13 mouse cellular contexts compared by ENCODE assay signal in genomic region chr1:136796361-136797090, GRCm38 (mm10).
A peak's percentile ranks its signal among the peaks of the same experiment; 100 is the strongest.
DNase-seq lines count a peak whose midpoint lies in the region; ATAC-seq and TF ChIP-seq lines count a peak whose summit lies in the region.
"Had no signal": no experiment of that assay in that cellular context is flagged by ENCODE, and none has a peak within 500 bp of the region (broad histone marks: within the 10 kb centered on the region; RNA-seq: fewer than 3 reads in every experiment).

No protein-coding gene starts in this region.

- peak overlapping the region; percentile 31; the same call in 1 of the 2 replicates for H3K4me2 ChIP-seq in heart, embryonic 11.5 days
- H3K4me2 ChIP-seq in stomach, embryonic 16.5 days (ENCODE audit: low read depth, low read length), result peak overlapping the region; percentile 15; the same call in 1 of the 2 replicates
- H3K4me2 ChIP-seq in stomach, postnatal 0 days (replicated peaks; ENCODE audit: low read depth), result no peak overlapping the region
- H3K4me2 ChIP-seq: neural tube, embryonic 12.5 days had no signal

- DNase-seq in heart, adult 2 months, result no peak
- DNase-seq in stomach, postnatal 0 days (ENCODE audit: low spot score), result no peak
- DNase-seq in kidney, postnatal 25 days, result peak; percentile 20 to 59
- DNase-seq in right cerebral cortex, postnatal 36 days (ENCODE audit: low spot score in 2 of 2), result no peak
- DNase-seq in urinary bladder, adult 18-20 months (ENCODE audit: low spot score in 2 of 2), result no peak
- DNase-seq in urinary bladder, adult 2 months (ENCODE audit: low spot score), result no peak
- DNase-seq: cerebellum, adult 11 months; right cerebral cortex, postnatal 4 days had no signal

- H3K9ac ChIP-seq in heart, embryonic 11.5 days (ENCODE audit: low read depth, low read length), result no peak overlapping the region
- no peak overlapping the region for H3K9ac ChIP-seq in heart, adult 2 months (ENCODE audit: low read depth, low read length)
- no peak overlapping the region for H3K9ac ChIP-seq in stomach, embryonic 16.5 days (ENCODE audit: low read length)
- no peak overlapping the region for H3K9ac ChIP-seq in stomach, postnatal 0 days (ENCODE audit: low read length)
- H3K9ac ChIP-seq: neural tube, embryonic 12.5 days had no signal

- no peak for TF ChIP-seq EP300 in heart, adult 2 months (IDR thresholded peaks at IDR 0.05; ENCODE audit: insufficient read depth, low read depth, low read length)
- TF ChIP-seq EP300 in stomach, postnatal 0 days (optimal IDR thresholded peaks at IDR 0.05), result no peak

- no peaks in the 10 kb centered on the region for H3K79me2 ChIP-seq in heart, adult 2 months (replicated peaks; ENCODE audit: control insufficient read depth, insufficient read depth, low read length)

- H3K27ac ChIP-seq in heart, embryonic 11.5 days (ENCODE audit: low read depth, low read length), result no peak overlapping the region
- no peak overlapping the region for H3K27ac ChIP-seq in heart, adult 2 months
- H3K27ac ChIP-seq in stomach, embryonic 16.5 days (ENCODE audit: low read length), result no peak overlapping the region
- no peak overlapping the region for H3K27ac ChIP-seq in stomach, postnatal 0 days (replicated peaks)
- H3K27ac ChIP-seq: left cerebral cortex, adult 2 months; neural tube, embryonic 12.5 days had no signal

- no peaks in the 10 kb centered on the region for H3K36me3 ChIP-seq in heart, embryonic 11.5 days (ENCODE audit: control insufficient read depth, insufficient read depth, low read length)
- no peaks in the 10 kb centered on the region for H3K36me3 ChIP-seq in heart, adult 2 months (ENCODE audit: control insufficient read depth, insufficient read depth, low read length)
- no peaks in the 10 kb centered on the region for H3K36me3 ChIP-seq in stomach, embryonic 16.5 days (ENCODE audit: control insufficient read depth, insufficient read depth, low read length)
- no peaks in the 10 kb centered on the region for H3K36me3 ChIP-seq in stomach, postnatal 0 days (ENCODE audit: control insufficient read depth, insufficient read depth, low read length)
- H3K36me3 ChIP-seq: neural tube, embryonic 12.5 days had no signal

- no peak for TF ChIP-seq POLR2A in heart, adult 2 months (IDR thresholded peaks at IDR 0.05; ENCODE audit: insufficient read depth, low read depth, low read length)

- H3K27me3 ChIP-seq in heart, embryonic 11.5 days (ENCODE audit: control insufficient read depth, insufficient read depth, low read length), result no peaks in the 10 kb centered on the region
- H3K27me3 ChIP-seq in heart, adult 2 months (ENCODE audit: control insufficient read depth, insufficient read depth, low read length), result no peaks in the 10 kb centered on the region
- no peaks in the 10 kb centered on the region for H3K27me3 ChIP-seq in stomach, embryonic 16.5 days (ENCODE audit: control insufficient read depth, insufficient read depth, low read length)
- H3K27me3 ChIP-seq in stomach, postnatal 0 days (ENCODE audit: control insufficient read depth, insufficient read depth, low read length), result no peaks in the 10 kb centered on the region
- H3K27me3 ChIP-seq: neural tube, embryonic 12.5 days had no signal

- WGBS in heart, embryonic 11.5 days (ENCODE audit: insufficient replicate concordance), result 39% methylated on average over 17 of the region's 17 CpGs
- 23% methylated on average over 17 of the region's 17 CpGs for WGBS in heart, adult 2 months
- WGBS in stomach, embryonic 16.5 days, result 35% methylated on average over 17 of the region's 17 CpGs
- WGBS in stomach, postnatal 0 days, result 36% methylated on average over 17 of the region's 17 CpGs

- no peaks in the 10 kb centered on the region for H3K9me3 ChIP-seq in heart, embryonic 11.5 days (replicated peaks; ENCODE audit: control insufficient read depth, low read length)
- no peaks in the 10 kb centered on the region for H3K9me3 ChIP-seq in stomach, embryonic 16.5 days (replicated peaks; ENCODE audit: control insufficient read depth, low read length)
- no peaks in the 10 kb centered on the region for H3K9me3 ChIP-seq in stomach, postnatal 0 days (ENCODE audit: control insufficient read depth, low read length)
- H3K9me3 ChIP-seq: neural tube, embryonic 12.5 days had no signal

- ATAC-seq in heart, embryonic 11.5 days (replicated peaks; ENCODE audit: insufficient number of reproducible peaks, low FRiP score, low TSS enrichment), result no peak
- ATAC-seq in stomach, embryonic 16.5 days (ENCODE audit: insufficient read depth, low FRiP score), result no peak
- no peak for ATAC-seq in stomach, postnatal 0 days (ENCODE audit: low FRiP score, low TSS enrichment)
- ATAC-seq: CD4-positive, CD25-positive, alpha-beta regulatory T cell, adult 4 months had no signal

- intact Hi-C loops in heart, adult 2 months (cut with DNase I), result no loop called here

- no peaks in the 10 kb centered on the region for H3K4me1 ChIP-seq in heart, embryonic 11.5 days (ENCODE audit: control insufficient read depth, insufficient read depth, low read length)
- no peaks in the 10 kb centered on the region for H3K4me1 ChIP-seq in heart, adult 2 months (ENCODE audit: control insufficient read depth, insufficient read depth, low read length)
- no peaks in the 10 kb centered on the region for H3K4me1 ChIP-seq in stomach, embryonic 16.5 days (ENCODE audit: control insufficient read depth, insufficient read depth, low read length)
- H3K4me1 ChIP-seq in stomach, postnatal 0 days (replicated peaks; ENCODE audit: control insufficient read depth, insufficient read depth), result no peaks in the 10 kb centered on the region
- H3K4me1 ChIP-seq: neural tube, embryonic 12.5 days had no signal

- no peak for TF ChIP-seq CTCF in heart, adult 2 months (IDR thresholded peaks at IDR 0.05)
- TF ChIP-seq CTCF in stomach, postnatal 0 days (IDR thresholded peaks at IDR 0.05; ENCODE audit: low read depth), result no peak

- no peak overlapping the region for H3K4me3 ChIP-seq in heart, embryonic 11.5 days (ENCODE audit: low read depth, low read length)
- no peak overlapping the region for H3K4me3 ChIP-seq in heart, adult 2 months
- H3K4me3 ChIP-seq in stomach, embryonic 16.5 days (replicated peaks; ENCODE audit: low read length), result no peak overlapping the region
- no peak overlapping the region for H3K4me3 ChIP-seq in stomach, postnatal 0 days (ENCODE audit: low read depth, low read length)
- H3K4me3 ChIP-seq: left cerebral cortex, adult 2 months; neural tube, embryonic 12.5 days had no signal

Comparison
In these comparisons a context has a peak if more than half of its experiments do, and no peak if none do; other contexts are left out.
1. DNase-seq: peak in kidney, postnatal 25 days (2 of 2); none in heart, adult 2 months (0 of 2), stomach, postnatal 0 days (single experiment), right cerebral cortex, postnatal 36 days (0 of 2), urinary bladder, adult 18-20 months (0 of 2) and urinary bladder, adult 2 months (single experiment).